Mouse (Mus musculus) spleen, postnatal 10 days (tissue): ENCODE measurements around the gene Eml2.
A peak's percentile ranks its signal among the peaks of the same experiment; 100 is the strongest.

Experiments used
- DNase-seq, 2 experiments: peaks; one replicate each; pipeline ENCODE4 v3.0.0; 2021 to 2022; ENCODE audit warnings: low spot score in 2 of 2

Eml2 gene

DNA sequence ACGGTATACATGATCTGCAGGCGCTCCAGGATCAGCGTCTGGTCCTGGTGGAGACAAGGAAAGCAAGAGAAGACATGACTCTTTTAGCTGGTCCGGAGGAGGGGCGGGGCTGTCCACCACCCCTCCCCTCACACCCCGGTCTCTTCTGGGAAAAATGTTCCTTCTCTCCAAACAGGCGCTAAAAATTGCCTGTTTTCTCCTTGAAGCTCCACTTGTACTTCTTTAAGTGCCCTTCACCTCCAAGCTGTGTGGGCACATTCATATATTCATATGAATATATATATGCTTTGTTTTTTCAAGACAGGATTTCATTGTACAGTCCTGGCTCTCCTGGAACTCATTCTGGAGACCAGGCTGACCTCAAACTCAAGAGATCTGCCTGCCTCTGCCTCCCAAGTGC is 13.3 kb upstream of the Eml2 start:
- no peak for DNase-seq

DNA sequence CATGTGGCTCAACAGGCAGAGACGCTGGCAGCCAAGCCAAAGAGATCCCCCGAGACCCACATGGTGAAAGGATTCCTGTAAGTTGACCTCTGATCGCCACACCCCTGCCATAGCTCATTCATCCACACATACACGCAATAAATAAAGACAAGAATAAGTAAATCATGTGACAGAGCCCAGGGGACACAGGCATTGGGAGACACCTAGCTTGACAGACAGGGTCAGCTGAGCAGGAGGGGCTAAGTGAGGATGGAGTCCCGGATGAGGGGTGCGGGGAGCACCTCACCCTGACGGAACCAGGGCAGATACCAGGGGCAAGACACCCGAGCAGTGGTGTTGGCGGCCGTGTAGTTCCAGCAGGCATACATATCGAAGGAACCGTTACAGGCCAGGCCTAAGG is 12.5 kb upstream of the Eml2 start:
- DNase-seq: no peak

DNA sequence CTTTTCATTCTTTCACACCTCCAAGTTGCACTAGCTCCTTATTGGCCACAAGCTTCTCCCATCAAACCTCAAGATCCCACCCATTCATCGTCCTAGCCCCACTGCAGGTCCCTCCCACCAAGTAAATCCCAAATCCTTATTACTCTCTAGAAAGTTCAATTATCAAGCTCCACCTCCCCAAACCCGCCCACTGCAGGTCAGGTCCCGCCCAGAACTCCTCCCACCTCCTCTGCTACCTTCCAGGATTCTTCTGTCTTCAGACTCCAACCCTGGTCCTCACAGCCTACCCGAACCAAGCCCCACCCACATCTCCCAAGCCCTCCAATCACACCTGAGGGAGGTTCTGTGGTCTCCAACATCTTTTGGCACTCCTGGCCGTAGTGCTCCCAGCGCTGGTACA is 12.0 kb upstream of the Eml2 start:
- DNase-seq: no peak

DNA sequence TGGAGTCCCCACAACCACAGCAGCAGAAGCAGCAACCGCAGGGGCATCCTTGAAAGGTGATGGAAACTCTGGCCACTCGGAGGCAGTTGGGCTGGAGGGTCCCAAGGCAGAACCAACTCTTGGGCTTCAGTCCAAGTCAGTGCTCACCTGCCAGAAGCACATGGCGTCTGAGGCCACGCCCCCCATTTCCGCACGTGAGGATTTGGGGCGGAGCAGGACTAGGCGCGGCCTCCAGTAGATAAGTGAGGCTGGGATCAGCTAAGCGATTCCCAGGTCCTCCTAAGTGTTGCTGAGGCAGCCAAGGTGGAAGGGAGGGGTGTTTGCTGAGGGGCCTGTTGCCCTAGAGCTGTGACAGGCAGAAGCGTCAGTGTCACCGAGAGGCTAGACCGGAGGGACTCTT is 11.2 kb upstream of the Eml2 start:
- DNase-seq: peak in 1 of 2 experiments; percentile 53

DNA sequence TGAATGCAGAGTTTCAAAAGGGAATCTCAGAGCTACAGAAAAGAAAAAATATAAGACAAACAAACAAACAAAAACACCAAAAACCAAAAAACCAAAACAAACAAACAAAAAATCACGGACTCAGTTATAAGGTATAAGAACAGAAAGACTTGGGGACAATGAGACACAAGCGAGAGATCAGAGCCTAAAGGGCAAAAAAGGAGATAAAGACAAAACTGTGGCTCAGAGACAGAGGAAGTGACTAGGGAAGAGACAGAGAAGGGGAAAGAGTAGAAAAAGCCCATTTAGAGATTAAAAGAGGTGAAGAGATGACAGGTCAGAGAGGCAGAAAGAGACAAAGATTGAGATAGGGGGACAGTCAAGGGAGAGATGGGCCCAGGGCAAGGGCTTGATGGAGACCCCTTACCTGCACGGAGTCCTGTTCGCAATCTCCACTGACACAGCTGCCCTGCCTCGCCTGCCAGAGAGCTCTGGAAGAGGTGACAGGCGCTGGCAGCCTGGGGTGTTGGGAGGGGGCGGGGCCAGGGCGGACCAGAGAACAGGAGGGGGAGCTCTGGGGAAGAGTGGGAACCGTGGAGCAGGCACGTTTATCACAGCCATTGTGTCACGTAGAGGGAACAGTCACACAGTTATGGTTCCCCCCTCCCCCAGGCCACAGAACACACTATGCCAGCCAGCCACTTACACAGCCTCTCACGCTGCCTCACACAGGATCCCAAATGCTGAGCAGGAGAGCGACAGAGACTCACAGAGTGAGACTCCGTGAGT is 10.4 kb upstream of the Eml2 start, which contains the start of gene Gipr:
TSS of gene Gipr (minus strand) at position 472 of the 768 bp plus-strand sequence.
- no peak for DNase-seq

DNA sequence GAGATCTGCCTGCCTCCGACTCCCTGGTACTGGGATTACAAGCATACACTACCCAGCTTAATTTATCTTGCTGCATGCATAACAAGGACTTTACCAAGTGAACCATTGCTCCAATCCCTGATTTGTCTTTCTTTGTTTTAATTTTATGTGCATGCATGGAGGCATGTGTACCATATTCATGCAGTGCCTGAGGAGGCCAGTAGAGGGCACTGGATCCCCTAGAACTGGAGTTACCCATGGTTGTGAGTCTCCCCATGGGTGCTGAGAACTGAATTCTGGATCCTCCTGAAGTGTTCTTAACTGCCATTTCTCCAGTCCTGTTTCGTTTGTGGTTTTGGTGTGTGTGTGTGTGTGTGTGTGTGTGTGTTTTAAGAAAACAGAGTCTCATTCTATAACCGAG is 9.2 kb upstream of the Eml2 start:
- DNase-seq: no peak

DNA sequence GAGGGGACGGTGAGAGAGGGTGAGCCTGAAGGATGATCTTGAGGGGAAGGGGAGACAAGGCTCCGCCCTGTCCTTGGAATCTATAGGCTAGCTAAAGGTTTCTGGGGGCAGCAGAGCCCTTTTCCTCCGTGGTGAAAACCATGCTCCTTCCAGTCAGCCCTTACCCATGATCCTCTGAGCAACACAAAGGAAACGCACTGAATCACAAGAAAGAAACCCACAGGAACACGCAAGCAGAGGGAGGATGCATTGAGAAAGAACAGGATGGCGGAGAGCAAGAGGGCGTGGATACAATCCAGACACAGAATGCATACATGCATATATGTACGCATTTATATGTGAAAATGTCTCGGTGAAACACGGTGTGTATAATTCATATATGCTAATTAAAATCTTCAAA is 6.7 kb upstream of the Eml2 start:
- DNase-seq: no peak

DNA sequence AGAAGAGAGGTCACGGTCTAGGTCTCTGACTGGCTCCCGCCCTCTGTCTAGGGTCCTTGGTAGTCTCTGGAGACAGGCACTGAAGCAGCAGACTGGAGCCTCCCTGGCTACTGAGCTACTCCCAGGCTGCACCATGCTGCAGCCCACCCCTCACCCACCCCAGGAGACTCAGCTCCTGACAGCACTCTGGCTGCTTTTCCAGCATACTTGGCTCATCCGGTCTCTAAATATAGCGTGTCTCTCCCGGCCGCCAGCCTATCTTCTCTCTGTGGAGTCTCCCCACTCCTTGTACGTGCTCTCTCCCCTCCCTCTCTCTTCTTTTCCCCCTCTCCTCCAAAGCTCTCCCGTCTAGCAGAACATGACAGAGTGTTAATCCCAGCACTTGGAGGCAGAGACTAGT is 6.1 kb upstream of the Eml2 start:
- no peak for DNase-seq

DNA sequence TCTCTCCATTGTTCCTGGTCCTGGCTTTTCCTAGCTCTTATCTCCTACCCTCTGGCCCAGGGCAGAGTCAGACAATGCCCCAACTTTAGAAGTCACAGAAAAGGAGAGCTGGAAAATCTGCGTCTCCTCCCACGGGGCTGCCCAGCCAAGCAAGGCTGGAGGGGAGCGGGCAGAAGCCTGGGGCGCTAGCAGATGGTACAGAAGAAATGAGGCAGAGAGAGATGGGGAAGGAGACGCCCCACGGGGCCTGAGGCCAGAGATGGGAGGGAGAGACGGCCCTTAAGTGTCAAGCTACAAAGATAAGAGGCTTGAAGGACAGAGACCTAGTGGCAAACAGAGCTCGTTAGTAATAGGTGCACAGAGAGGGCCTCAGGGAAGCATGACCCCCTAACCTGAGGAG is 4.4 kb upstream of the Eml2 start:
- DNase-seq: no peak

DNA sequence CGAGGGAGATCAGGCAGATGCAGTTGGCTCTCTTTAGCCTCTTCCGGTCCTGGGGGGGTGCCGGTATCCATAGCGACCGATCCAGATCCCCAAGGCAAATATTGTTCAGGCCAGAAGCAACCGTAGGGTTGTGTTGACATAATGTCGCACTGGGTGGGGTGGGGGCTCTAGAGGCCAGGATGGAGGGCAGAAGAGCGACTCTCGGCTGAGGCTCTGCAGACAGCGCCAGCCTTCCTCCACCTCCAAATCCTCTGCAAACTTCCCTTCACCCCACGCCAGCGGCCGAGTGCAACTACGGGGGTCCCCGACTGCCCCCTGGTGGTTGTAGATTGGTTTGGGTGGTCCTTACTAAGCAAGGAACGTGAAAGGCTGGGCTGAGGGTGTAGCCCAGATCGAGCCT is 3.3 kb upstream of the Eml2 start:
- DNase-seq: peak; percentile 57 to 86

DNA sequence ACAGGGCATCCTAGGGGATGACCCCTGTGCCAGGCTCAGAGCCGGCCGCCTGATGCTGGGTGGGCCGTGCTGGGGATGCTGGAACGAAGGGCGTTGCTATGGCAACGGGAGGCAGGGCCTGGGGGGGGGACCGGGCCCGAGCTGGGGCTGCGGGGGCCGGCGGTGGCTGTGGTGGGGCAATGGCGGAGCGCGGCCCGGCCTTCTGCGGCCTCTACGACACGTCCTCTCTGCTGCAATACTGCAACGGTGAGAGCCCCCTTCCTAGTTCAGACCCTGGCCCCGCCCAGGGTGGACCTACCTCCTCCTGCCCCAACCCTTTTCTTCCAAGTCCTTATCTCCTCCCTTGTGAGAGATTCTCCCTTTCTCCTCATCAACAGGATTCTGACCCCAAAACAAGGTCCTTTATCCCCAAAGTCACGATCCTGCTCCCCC is 311 bp downstream of the Eml2 start:
- no peak for DNase-seq

DNA sequence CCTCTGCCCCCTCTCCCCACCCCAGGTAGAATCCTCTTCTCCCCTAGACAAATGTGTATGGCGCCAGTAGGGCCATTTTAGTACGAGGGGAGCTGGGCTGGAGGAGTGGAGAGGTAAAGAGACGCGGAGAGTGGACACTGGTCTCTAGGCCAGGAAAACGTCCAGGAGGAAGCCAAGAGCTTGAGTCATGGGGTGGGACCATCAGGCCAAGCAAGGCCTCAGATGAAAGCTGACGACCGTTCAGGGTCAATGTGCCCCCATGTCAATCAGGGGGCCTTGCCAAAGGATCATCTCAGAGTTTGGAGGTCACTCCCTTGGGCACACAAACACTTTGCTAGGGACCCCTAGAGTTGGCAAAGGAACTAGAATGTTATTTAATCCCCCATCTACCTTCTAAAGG is 995 bp downstream of the Eml2 start:
- DNase-seq: no peak

DNA sequence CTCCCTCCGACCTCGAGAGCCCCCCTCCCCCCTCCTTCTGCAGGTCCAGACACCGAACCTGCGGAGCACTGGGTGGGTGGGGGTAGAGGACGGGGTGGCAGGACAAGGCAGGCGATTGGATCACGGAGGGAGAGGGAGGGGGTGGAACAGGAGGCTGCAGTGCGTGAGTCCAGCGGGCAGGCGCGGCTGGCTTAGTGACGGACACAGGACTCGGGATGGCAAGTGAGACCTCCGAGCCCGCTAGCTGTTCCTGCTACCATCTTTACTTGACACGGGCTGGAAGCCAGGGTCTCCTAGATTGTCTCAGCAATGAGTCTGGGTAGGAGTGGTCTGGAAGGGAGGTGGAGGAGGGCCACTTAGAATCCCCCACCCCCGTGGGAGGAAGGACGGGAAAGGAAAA is 1.8 kb downstream of the Eml2 start:
- DNase-seq: no peak

DNA sequence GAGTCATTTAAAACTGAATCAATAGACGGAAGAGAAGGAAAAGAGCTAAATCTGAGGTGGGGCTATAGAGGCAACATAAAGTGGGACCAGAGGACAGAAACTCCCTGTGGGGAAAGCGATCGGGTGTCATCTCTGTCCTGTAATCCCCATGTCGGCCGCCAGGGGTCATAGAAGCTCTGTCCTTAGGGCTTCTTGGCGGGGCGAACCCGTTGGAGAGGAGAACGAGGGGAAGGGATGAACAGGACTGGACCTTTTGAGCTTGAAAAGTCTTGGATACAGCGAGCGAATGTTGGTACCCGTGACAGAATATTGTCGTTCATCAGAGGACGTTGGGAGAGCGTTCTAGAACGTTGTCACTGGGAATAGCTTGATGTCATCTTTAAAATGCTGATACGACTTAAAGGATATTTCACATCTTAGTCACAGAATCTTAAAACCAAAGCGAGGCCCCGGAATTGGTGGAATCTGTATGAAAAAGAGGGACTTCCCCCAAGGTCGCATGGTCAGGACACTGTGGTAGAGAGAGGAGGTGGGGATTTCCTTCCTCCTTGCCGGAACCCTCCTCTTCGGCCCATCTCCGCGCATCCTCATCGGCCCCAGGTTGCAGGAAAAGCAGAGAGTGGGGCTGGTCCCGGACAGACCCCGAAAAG is 2.3 kb downstream of the Eml2 start:
- peak; percentile 78 to 88 for DNase-seq

DNA sequence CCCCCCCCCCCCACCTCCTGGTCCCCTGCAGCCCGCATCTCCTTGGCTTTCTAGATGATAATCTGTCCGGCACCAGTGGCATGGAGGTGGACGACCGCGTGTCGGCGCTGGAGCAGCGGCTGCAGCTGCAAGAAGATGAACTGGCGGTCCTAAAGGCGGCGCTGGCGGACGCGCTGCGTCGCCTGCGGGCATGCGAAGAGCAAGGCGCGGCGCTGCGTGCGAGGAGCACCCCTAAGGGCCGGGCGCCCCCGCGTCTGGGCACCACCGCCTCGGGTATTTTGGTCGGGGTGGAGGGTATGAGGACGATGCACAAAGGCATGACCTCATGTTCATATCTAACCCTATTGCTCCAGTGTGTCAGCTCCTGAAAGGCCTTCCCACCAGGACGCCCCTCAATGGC is 3.0 kb downstream of the Eml2 start:
- peak; percentile 25 to 77 for DNase-seq

DNA sequence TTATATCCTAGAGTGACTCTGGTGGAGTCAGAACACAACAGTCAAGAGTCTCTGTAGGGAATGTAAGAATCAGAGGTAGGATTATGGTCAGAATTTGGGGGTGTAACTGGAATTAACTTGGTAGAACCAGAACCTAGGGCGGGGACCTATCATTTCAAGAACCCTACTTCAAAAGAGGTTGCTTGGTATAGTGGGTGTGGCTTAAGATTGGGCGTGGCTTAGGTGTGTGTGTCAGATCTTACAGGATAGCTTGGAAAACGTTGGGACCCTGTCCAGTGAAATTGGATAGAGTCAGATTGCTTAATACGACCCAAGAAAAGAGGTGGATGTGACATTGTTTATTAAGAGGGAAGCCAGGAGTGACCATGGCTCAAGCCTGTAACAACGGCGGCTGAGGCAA is 3.7 kb downstream of the Eml2 start:
- DNase-seq: no peak

DNA sequence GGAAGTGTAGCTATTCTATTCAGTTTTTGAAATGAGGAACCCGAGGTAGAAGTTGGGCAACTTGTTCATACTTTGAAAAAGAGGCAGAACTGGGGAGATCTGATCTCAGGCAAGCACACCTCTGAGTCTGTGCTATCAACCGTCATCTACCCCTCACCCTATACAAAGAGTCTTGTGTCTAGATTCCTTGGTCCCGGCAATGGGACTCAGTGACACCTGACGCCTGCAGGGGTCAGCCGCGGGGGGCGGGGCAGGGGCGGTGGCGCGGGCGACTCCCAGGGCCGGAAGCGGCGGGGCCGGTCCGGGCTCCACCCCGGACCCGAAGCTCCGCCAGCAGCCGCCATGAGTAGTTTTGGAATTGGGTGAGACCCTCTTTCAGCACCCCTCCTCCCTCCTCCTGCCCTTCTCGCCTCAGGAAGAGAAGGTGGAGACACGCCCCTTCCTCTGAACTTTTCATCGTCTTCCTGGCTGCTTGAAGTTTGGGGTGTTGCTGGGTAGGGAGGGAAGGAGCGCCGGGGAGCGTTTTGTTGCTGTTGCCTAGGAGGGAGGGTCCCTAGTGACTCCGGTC is 4.7 kb downstream of the Eml2 start:
- peak in 1 of 2 experiments; percentile 48 for DNase-seq

DNA sequence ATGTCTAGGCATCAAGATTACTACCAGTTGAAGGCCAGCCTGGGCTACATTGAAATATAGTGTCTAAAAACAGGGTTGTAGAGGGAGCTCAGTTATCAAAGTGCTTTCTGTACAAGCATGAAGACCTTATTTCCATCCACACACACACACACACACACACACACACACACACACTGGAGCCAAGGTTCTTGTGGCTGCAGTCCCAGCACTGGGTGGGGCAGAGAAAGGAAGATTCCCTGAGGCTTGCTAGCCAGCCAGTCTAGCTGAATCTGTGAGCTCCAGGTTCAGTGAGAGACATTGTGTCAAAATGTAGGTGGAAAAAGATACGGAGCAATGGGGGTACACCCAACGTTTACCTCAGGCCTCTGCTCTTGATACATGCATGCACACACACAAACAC is 8.0 kb downstream of the Eml2 start:
- no peak for DNase-seq

DNA sequence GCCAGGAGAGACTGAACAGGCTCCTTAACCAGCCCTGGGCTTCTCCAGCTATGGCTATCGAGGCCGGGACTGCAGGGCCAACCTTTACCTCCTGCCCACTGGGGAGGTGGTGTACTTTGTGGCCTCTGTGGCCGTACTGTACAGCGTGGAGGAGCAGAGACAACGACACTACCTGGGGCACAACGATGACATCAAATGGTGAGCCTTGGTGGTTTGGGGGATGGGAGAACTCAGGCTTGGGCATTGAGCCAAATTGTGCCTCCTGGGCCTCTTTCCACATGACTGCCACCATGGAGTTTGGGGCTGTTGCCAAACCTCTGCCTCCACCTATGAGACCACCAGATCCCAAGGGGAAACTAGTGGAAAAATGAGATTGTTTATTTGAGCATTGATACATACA is 8.5 kb downstream of the Eml2 start:
- no peak for DNase-seq

DNA sequence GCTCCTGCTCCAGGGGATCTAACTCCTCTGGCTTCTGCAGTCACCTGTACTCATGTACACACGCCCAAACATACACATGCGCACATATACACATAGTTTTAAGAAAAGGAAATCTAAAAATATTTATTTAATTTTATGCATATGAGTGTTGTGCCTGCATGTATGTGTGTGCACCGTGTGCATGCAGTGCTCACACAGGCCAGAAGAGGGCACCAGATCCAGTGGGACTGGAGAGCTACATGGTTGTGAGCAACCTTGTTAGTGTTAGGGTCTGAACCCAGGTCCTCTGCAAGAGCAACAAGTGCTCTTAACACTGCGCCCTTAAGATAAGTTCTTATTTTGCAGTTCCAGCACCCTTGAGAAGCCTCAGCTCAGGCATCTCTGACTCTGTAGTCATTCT is 18.5 kb downstream of the Eml2 start:
- peak in 1 of 2 experiments; percentile 49 for DNase-seq

DNA sequence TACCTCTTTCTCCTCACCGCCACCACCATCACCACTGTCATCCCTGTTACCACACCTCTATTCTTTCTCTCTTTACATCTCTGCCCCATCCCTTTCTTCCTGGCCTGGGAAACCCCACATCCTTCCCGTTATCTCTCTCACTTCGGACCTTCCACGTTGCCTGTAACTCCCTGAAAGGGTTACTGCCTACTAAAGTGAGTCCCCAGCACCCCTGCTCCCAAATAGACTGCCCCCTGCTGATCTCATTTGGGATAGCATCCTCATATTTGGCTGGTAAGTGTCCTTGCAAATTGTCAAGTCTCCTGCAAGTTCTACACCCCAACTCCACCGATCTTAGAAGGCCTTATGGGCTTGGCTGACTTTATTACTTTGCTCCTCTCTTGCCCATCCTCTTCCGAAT is 20.5 kb downstream of the Eml2 start:
- DNase-seq: peak in 1 of 2 experiments; percentile 58

DNA sequence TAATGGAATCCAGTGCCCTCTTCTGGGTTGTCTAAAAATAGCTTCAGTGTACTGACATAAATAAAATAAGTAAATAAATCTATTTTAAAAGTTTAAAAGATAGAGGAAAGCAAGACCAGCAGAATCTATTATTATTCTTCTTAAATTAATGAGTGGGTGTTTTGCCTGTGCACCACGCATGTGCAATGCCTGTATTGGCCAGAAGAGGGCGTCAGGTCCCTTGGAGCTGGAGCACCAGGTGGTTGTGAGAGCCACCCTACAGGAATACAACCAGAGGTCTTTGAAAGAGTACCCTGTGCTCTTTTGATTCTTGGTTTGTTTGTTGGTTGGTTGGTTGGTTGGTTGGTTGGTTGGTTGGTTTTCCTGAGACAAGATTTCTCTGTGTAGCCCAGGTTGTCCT is 21.8 kb downstream of the Eml2 start:
- peak; percentile 39 to 74 for DNase-seq

DNA sequence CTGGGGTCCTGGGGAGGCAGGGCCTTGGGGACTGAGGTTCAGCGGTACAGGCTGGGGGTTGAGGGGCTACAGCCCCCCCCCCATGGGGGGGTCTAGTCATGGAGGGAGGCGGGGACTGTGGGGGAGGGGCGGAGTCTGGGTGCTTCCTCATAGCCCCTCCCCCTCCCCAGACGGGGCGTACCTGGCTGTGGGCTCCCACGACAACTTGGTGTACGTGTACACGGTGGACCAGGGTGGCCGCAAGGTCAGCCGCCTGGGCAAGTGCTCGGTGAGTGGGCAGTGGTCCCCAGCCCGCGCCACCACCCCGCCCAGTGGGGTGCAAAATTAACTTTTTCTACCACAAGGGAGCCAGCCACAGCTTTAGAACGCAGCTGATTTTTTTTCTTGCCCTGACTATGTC is 25.4 kb downstream of the Eml2 start:
- no peak for DNase-seq
